Mouse (Mus musculus) left cerebral cortex, postnatal 25 days (tissue): ENCODE measurements around the gene Ilf3. TPM values are rescaled to one million over a fixed set of nuclear protein-coding genes. Genes with fewer than 3 reads are reported as not detected.

Experiments used
- total RNA-seq, 2 experiments: library from RNA; stranded (reverse); gene quantifications; 2 replicates each; pipeline ENCODE4 v1.2.3; 2021

Ilf3 gene
- total RNA-seq, 2 experiments from 2014 or later: 68.0 to 77.7 TPM

Other genes starting within 250 kb of the Ilf3 start
- gene Tyk2, start 236.6 kb upstream of the Ilf3 start, total RNA-seq: 10 to 100 TPM; 11.6 to 12.7 TPM
- gene Cdc37, start 217.9 kb upstream of the Ilf3 start, total RNA-seq: 100 to 1,000 TPM; 144 to 153 TPM
- 10 to 100 TPM; 88.9 to 94.4 TPM for gene Pde4a, start 202.2 kb upstream of the Ilf3 start, total RNA-seq
- gene Keap1, start 128.5 kb upstream of the Ilf3 start, total RNA-seq: 10 to 100 TPM; 49.2 to 51.0 TPM
- 1 to 10 TPM; 7.8 to 8.3 TPM for gene S1pr5, start 119.4 kb upstream of the Ilf3 start, total RNA-seq
- 10 to 100 TPM; 40.7 to 49.2 TPM for gene Atg4d, start 102.6 kb upstream of the Ilf3 start, total RNA-seq
- gene Kri1, start 79.9 kb upstream of the Ilf3 start, total RNA-seq: 10 to 100 TPM; 34.6 to 35.7 TPM
- 10 to 100 TPM; 54.4 to 58.4 TPM for gene Cdkn2d, start 76.5 kb upstream of the Ilf3 start, total RNA-seq
- gene Ap1m2, start 55.5 kb upstream of the Ilf3 start, total RNA-seq: 1 to 10 TPM in 1 of 2 experiments, under 1 TPM in 1; 0.89 to 1.3 TPM
- gene Slc44a2, start 47.2 kb upstream of the Ilf3 start, total RNA-seq: 10 to 100 TPM; 43.9 to 51.4 TPM
- 10 to 100 TPM; 22.2 to 30.7 TPM for gene Qtrt1, start 44.0 kb downstream of the Ilf3 start, total RNA-seq
- gene Dnm2, start 57.0 kb downstream of the Ilf3 start, total RNA-seq: 10 to 100 TPM; 55.5 to 63.4 TPM
- 10 to 100 TPM; 14.3 to 15.6 TPM for gene Tmed1, start 142.4 kb downstream of the Ilf3 start, total RNA-seq
- gene AB124611, start 158.3 kb downstream of the Ilf3 start, total RNA-seq: under 1 TPM; 0.30 to 0.66 TPM
- gene Carm1, start 179.0 kb downstream of the Ilf3 start, total RNA-seq: 10 to 100 TPM; 70.8 to 74.0 TPM
- 10 to 100 TPM; 45.5 to 48.2 TPM for gene Timm29, start 224.9 kb downstream of the Ilf3 start, total RNA-seq
- gene Yipf2, start 225.0 kb downstream of the Ilf3 start, total RNA-seq: 10 to 100 TPM; 18.1 to 19.4 TPM
- gene Smarca4, start 248.3 kb downstream of the Ilf3 start, total RNA-seq: 100 to 1,000 TPM; 117 to 118 TPM